Mouse (Mus musculus) testis, adult 2 months (tissue): ENCODE measurements around the gene Relb.

Experiments used
- CTCF ChIP-seq: fragments of 200-500 bp; IDR thresholded peaks from 2 replicates; pipeline ENCODE4 v1.5.1; 2012; ENCODE audit warnings: low read depth, mild to moderate bottlenecking, inconsistent platforms, low read length, moderate library complexity; ENCODE audit not compliant: control insufficient read depth, insufficient read depth, insufficient replicate concordance
- POLR2A ChIP-seq: fragments of 200-500 bp; IDR thresholded peaks from 2 replicates; pipeline ENCODE4 v1.6.1; 2012; ENCODE audit warnings: low read depth, mild to moderate bottlenecking, inconsistent platforms, low read length, moderate library complexity; ENCODE audit not compliant: control insufficient read depth

- TF ChIP-seq CTCF (no peak), POLR2A (no peak)
Observed at GRCm38 (mm10) chr7:19580634-19581033, 48.6 kb downstream of the Relb start.
